Mouse (Mus musculus) limb, embryonic 14.5 days (tissue): ENCODE measurements around the gene Smtnl2. TPM values are rescaled to one million over a fixed set of nuclear protein-coding genes. Genes with fewer than 3 reads are reported as not detected.

Experiments used
- ATAC-seq: fragments of 200-750 bp; cut with Nextera tagmentation; 2 replicates; pipeline ENCODE4 v1.8.0; 2017; ENCODE audit warnings: low read depth, moderate number of reproducible peaks, moderate TSS enrichment; ENCODE audit not compliant: low FRiP score
- DNase-seq: peaks from one replicate; pipeline ENCODE4 v3.0.0-alpha.2; 2015; ENCODE audit warnings: low spot score
- H3K27ac ChIP-seq: fragments of 300-500 bp; sonication (generic); replicated peaks from 2 replicates; pipeline ENCODE4 v1.5.1; 2014; ENCODE audit warnings: low read depth, mild to moderate bottlenecking, low read length, moderate library complexity, mixed read lengths
- H3K27me3 ChIP-seq: fragments of 300-500 bp; sonication (generic); 2 replicates; pipeline ENCODE4 v1.6.1; 2014; ENCODE audit warnings: low read length, mixed read lengths; ENCODE audit not compliant: control insufficient read depth, insufficient read depth
- H3K36me3 ChIP-seq: fragments of 300-500 bp; sonication (generic); 2 replicates; pipeline ENCODE4 v1.6.1; 2014; ENCODE audit warnings: mild to moderate bottlenecking, low read length, moderate library complexity, mixed read lengths; ENCODE audit not compliant: control insufficient read depth, insufficient read depth
- H3K4me1 ChIP-seq: fragments of 300-500 bp; sonication (generic); 2 replicates; pipeline ENCODE4 v1.6.1; 2014; ENCODE audit warnings: antibody characterized with exemption, low read length, mixed read lengths; ENCODE audit not compliant: control insufficient read depth, insufficient read depth
- H3K4me2 ChIP-seq: fragments of 300-500 bp; sonication (generic); replicated peaks from 2 replicates; pipeline ENCODE4 v1.6.1; 2014; ENCODE audit warnings: low read depth, mild to moderate bottlenecking, low read length, moderate library complexity; ENCODE audit not compliant: severe bottlenecking
- H3K4me3 ChIP-seq: fragments of 300-500 bp; sonication (generic); replicated peaks from 2 replicates; pipeline ENCODE4 v1.5.1; 2014; ENCODE audit warnings: low read length
- H3K9ac ChIP-seq: fragments of 300-500 bp; sonication (generic); 2 replicates; pipeline ENCODE4 v1.6.1; 2014; ENCODE audit warnings: mild to moderate bottlenecking, low read depth, low read length, moderate library complexity; ENCODE audit not compliant: severe bottlenecking
- H3K9me3 ChIP-seq: fragments of 300-500 bp; sonication (generic); 2 replicates; pipeline ENCODE4 v1.6.1; 2016; ENCODE audit warnings: low read length; ENCODE audit not compliant: control insufficient read depth
- POLR2A ChIP-seq: fragments of 200-500 bp; IDR thresholded peaks from 2 replicates; pipeline ENCODE4 v1.8.0; 2012; ENCODE audit warnings: inconsistent platforms, mild to moderate bottlenecking, moderate library complexity, borderline replicate concordance; ENCODE audit not compliant: insufficient read depth, insufficient read length; ENCODE audit errors: extremely low read depth
- WGBS: fragments of 180-500 bp; shearing (Covaris S2); extraction: QIAGEN DNeasy Blood & Tissue Kit; methylation state at CpG from one replicate; pipeline ENCODE4 v1.1.7; 2014; 5-methylcytosine and 5-hydroxymethylcytosine counted together
- microRNA-seq: library from miRNA; unstranded; fragments of <30 nt; microRNA quantifications from one replicate; pipeline ENCODE4, GENCODE M21; 2016
- polyA plus RNA-seq, 2 experiments: library from polyadenylated mRNA; depleted of rRNA in 1 of 2; stranded (reverse) in 1 of 2; unstranded in 1 of 2; fragments of >200 nt; fragmentation: Nextera tagmentation in 1 of 2; extraction: Ambion mirVana in 1 of 2; gene quantifications; 2 replicates each; pipeline versions ENCODE4 v1.2.1 to v1.2.3; 2012 to 2014

The Smtnl2 gene
- polyA plus RNA-seq, 2 experiments = 23.9 to 31.9 TPM

DNA sequence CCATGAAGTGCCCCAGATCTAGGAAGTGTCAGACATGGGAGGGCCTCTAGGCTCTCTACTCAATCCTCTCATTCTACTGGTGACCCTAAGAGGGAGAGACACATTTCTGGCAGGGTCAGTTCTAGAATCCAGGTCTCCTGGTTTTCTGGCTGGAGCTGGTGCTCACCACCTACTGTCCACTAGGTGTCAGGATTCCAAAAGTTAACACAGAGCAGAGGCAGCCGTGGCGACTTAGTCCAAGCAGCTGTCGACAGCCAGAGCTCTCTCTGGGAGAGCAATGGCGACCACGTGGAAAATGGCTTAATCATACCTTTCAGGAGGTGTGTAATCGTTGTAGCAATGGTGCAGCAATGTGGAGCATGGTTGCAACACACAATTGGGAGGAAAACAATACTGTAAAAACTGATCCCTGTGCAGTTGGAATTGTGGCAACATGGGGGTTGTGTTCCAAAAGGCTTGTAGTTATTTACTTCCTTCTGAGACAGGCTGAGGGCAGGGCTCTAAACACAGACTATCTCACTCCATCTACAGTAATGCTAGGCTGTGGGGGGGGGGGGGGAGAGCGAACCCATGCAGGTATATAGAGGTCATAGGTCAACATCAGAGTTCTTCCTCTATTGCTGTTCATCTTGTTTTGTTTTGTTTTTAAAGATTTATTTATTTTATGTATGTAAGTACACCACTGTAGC lies 68.8 kb downstream of the Smtnl2 start:
- no peaks in the 10 kb centered on the region for H3K36me3 ChIP-seq
- no peaks in the 10 kb centered on the region for H3K4me1 ChIP-seq
- H3K4me3 ChIP-seq = no peak overlapping the region
- H3K27me3 ChIP-seq = no peaks in the 10 kb centered on the region
- H3K4me2 ChIP-seq = no peak overlapping the region
- H3K9me3 ChIP-seq = no peaks in the 10 kb centered on the region
- peak; percentile 74 for ATAC-seq
- peak; percentile 77 for DNase-seq
- H3K9ac ChIP-seq = no peak overlapping the region
- no peak for TF ChIP-seq POLR2A
- H3K27ac ChIP-seq = no peak overlapping the region
- WGBS = 4% methylated on average over 7 of the region's 7 CpGs

- Histone ChIP-seq H3K9me3 (no peaks in the 10 kb centered on the region), H3K27ac (no peak overlapping the region), H3K4me2 (no peak overlapping the region), H3K9ac (no peak overlapping the region), H3K27me3 (no peaks in the 10 kb centered on the region), H3K36me3 (no peaks in the 10 kb centered on the region), H3K4me1 (no peaks in the 10 kb centered on the region), H3K4me3 (no peak overlapping the region)
- TF ChIP-seq POLR2A = no peak
- WGBS = 69% methylated on average over 4 of the region's 4 CpGs
- DNase-seq (no peak), ATAC-seq (no peak)
Observed at GRCm38 (mm10) chr11:72339716-72340115, 71.8 kb downstream of the Smtnl2 start.

Small RNAs within 50 kb of the gene (microRNA-seq; reads per million reads assigned to microRNA genes)
- not detected for gene Mir6338

Other genes with a start within 250 kb of the Smtnl2 start
- gene Gm43951, start 204.9 kb downstream of the Smtnl2 start, polyA plus RNA-seq (2012; rRNA removed) = 1.7 and 2.4 TPM in 2 replicates
- 0.12 TPM in 1 of 2 replicates, not detected in the other for gene Gm43951, start 204.9 kb downstream of the Smtnl2 start, polyA plus RNA-seq (2014; fragmentation: Nextera tagmentation; extraction: Ambion mirVana)
- gene 4933427D14Rik, start 204.3 kb downstream of the Smtnl2 start, polyA plus RNA-seq (2012; rRNA removed) = 15.3 and 19.2 TPM in 2 replicates
- 11.1 and 15.6 TPM in 2 replicates for gene 4933427D14Rik, start 204.3 kb downstream of the Smtnl2 start, polyA plus RNA-seq (2014; fragmentation: Nextera tagmentation; extraction: Ambion mirVana)
- gene Txndc17, start 204.2 kb downstream of the Smtnl2 start, polyA plus RNA-seq (2012; rRNA removed) = 86.9 and 133 TPM in 2 replicates
- 235 and 239 TPM in 2 replicates for gene Txndc17, start 204.2 kb downstream of the Smtnl2 start, polyA plus RNA-seq (2014; fragmentation: Nextera tagmentation; extraction: Ambion mirVana)
- gene Med31, start 196.1 kb downstream of the Smtnl2 start, polyA plus RNA-seq (2012; rRNA removed) = 32.9 and 33.2 TPM in 2 replicates
- 39.0 and 46.2 TPM in 2 replicates for gene Med31, start 196.1 kb downstream of the Smtnl2 start, polyA plus RNA-seq (2014; fragmentation: Nextera tagmentation; extraction: Ambion mirVana)
- 5.6 and 7.5 TPM in 2 replicates for gene Slc13a5, start 144.5 kb downstream of the Smtnl2 start, polyA plus RNA-seq (2012; rRNA removed)
- gene Slc13a5, start 144.5 kb downstream of the Smtnl2 start, polyA plus RNA-seq (2014; fragmentation: Nextera tagmentation; extraction: Ambion mirVana) = 1.7 and 3.0 TPM in 2 replicates
- 1.1 and 2.9 TPM in 2 replicates for gene Xaf1, start 110.1 kb downstream of the Smtnl2 start, polyA plus RNA-seq (2012; rRNA removed)
- 1.9 and 2.0 TPM in 2 replicates for gene Xaf1, start 110.1 kb downstream of the Smtnl2 start, polyA plus RNA-seq (2014; fragmentation: Nextera tagmentation; extraction: Ambion mirVana)
- gene Fbxo39, start 97.3 kb downstream of the Smtnl2 start, polyA plus RNA-seq (2012; rRNA removed) = not detected in 2 replicates
- gene Fbxo39, start 97.3 kb downstream of the Smtnl2 start, polyA plus RNA-seq (2014; fragmentation: Nextera tagmentation; extraction: Ambion mirVana) = not detected in 2 replicates
- 0.87 and 1.3 TPM in 2 replicates for gene Tekt1, start 49.3 kb downstream of the Smtnl2 start, polyA plus RNA-seq (2012; rRNA removed)
- 1.5 and 2.2 TPM in 2 replicates for gene Tekt1, start 49.3 kb downstream of the Smtnl2 start, polyA plus RNA-seq (2014; fragmentation: Nextera tagmentation; extraction: Ambion mirVana)
- 4.6 and 4.9 TPM in 2 replicates for gene Ggt6, start 23.8 kb upstream of the Smtnl2 start, polyA plus RNA-seq (2012; rRNA removed)
- 4.8 and 5.9 TPM in 2 replicates for gene Ggt6, start 23.8 kb upstream of the Smtnl2 start, polyA plus RNA-seq (2014; fragmentation: Nextera tagmentation; extraction: Ambion mirVana)
- gene Mybbp1a, start 29.6 kb upstream of the Smtnl2 start, polyA plus RNA-seq (2012; rRNA removed) = 103 and 110 TPM in 2 replicates
- gene Mybbp1a, start 29.6 kb upstream of the Smtnl2 start, polyA plus RNA-seq (2014; fragmentation: Nextera tagmentation; extraction: Ambion mirVana) = 123 and 127 TPM in 2 replicates
- gene Spns2, start 78.2 kb upstream of the Smtnl2 start, polyA plus RNA-seq (2012; rRNA removed) = 15.9 and 16.6 TPM in 2 replicates
- gene Spns2, start 78.2 kb upstream of the Smtnl2 start, polyA plus RNA-seq (2014; fragmentation: Nextera tagmentation; extraction: Ambion mirVana) = 5.9 and 6.3 TPM in 2 replicates
- gene Spns3, start 138.8 kb upstream of the Smtnl2 start, polyA plus RNA-seq (2012; rRNA removed) = 0.41 and 0.50 TPM in 2 replicates
- 0.62 and 0.68 TPM in 2 replicates for gene Spns3, start 138.8 kb upstream of the Smtnl2 start, polyA plus RNA-seq (2014; fragmentation: Nextera tagmentation; extraction: Ambion mirVana)
- 30.4 and 30.5 TPM in 2 replicates for gene Ube2g1, start 195.6 kb upstream of the Smtnl2 start, polyA plus RNA-seq (2012; rRNA removed)
- gene Ube2g1, start 195.6 kb upstream of the Smtnl2 start, polyA plus RNA-seq (2014; fragmentation: Nextera tagmentation; extraction: Ambion mirVana) = 69.7 and 74.8 TPM in 2 replicates